Mouse (Mus musculus) CD4-positive, CD25-positive, alpha-beta regulatory T cell (primary cell): ENCODE results near the gene Npr3. TPM values are rescaled to one million over a fixed set of nuclear protein-coding genes. Genes with fewer than 3 reads are reported as not detected.

Source experiments
- polyA plus RNA-seq: library from polyadenylated mRNA; unstranded; fragments of 100-300 nt; shearing (Covaris generic); gene quantifications from one replicate; pipeline ENCODE4 v1.2.1, GENCODE M21; 2017

Npr3 gene
- not detected for polyA plus RNA-seq

DNA sequence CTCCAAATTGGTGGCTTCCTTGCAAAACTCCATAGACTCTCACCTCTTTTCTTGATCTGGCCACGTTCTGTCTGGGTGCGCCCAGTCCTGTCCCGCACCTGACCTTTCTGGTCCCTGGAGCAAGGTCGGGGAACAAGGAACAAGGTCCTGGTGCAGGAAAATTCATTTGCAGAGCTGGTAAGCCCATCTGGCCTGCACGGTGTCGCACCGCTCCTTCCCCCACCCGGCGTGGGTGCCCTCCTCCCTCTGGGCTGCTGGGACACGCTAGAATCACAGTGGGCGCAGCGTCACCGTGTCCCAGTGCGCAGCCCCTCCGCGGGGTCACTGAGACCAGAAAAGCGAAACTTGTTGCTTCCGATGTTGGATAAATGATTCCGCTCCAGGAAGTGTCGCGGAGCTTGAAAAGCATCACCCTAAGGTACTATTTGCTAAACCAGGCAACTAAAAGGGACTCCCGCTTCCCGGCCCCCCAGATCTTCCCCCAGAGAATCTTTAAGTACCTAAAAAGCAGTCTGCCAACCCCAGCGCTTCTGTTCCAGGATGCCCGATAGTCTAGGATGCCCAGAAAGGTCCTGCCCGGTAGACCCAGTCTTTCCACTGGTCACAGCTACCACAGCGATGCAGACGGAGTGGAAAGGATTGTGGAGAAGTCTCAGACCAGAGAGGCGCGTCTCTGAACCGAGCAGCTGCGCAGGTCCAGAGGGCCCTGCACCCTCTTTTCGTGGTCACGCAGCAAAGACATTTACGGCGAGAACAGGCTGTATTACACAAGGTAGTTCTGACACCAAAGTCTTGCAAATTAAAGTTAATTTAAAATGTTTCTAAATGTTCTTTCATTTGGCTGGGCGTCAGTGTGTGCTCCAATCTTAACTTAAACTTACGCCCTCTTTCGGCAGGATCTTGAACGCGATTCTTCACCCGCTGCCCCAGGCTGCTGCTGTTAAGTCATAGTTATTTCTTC, at the start of gene Npr3:
Gene Npr3, minus strand, starts transcription at position 717 of the 961 bp plus-strand sequence.

Other genes with a start within 250 kb of the Npr3 start
- 515 TPM for gene Sub1, start 89.7 kb upstream of the Npr3 start, polyA plus RNA-seq
- gene Zfr, start 210.5 kb upstream of the Npr3 start, polyA plus RNA-seq = 141 TPM